Mouse (Mus musculus): Measurements from ENCODE around the gene Snrk.

- no peak for TF ChIP-seq CTCF (IDR thresholded peaks at IDR 0.05; ENCODE audit: low read depth)
- TF ChIP-seq EP300 (IDR thresholded peaks at IDR 0.05; ENCODE audit: low read depth): no peak
Measured at GRCm38 (mm10) chr9:122184329-122184728, 67.3 kb downstream of the Snrk start.

Data from liver, postnatal 0 days (tissue).